Mouse (Mus musculus) MEL (cell line): ENCODE data around the gene Rbm18. TPM values are rescaled to one million over a fixed set of nuclear protein-coding genes. Genes with fewer than 3 reads are reported as not detected.
A peak's percentile ranks its signal among the peaks of the same experiment; 100 is the strongest.

Experiments used
- DNase-seq: peaks from one replicate; pipeline ENCODE4 v3.0.0; 2011; ENCODE audit warnings: low read depth, low spot score
- H3K27ac ChIP-seq: 2 replicates; pipeline ENCODE4 v1.5.1; 2012; ENCODE audit warnings: low read depth, mild to moderate bottlenecking, control low read depth, low read length, moderate library complexity; ENCODE audit not compliant: control insufficient read depth
- H3K27me3 ChIP-seq, 2 experiments: fragments of 150-350 bp in 1 of 2; sonication (generic) in 1 of 2; 2 replicates each; pipeline ENCODE4 v1.6.1; 2012; ENCODE audit warnings: low read length in 2 of 2, mild to moderate bottlenecking in 2 of 2, improper control_type of control experiment in 1 of 2, moderate library complexity in 1 of 2; ENCODE audit not compliant: insufficient read depth in 2 of 2, control insufficient read depth in 1 of 2
- H3K36me3 ChIP-seq, 2 experiments: 2 replicates each; pipeline ENCODE4 v1.6.1; 2012 to 2014; ENCODE audit warnings: low read length in 2 of 2, improper control_type of control experiment in 1 of 2, inconsistent platforms in 1 of 2, mild to moderate bottlenecking in 1 of 2; ENCODE audit not compliant: insufficient read depth in 2 of 2, control insufficient read depth in 1 of 2
- H3K4me1 ChIP-seq, 2 experiments: fragments of 150-350 bp in 1 of 2; sonication (generic) in 1 of 2; 2 replicates each; pipeline ENCODE4 v1.6.1; 2012; ENCODE audit warnings: low read length in 2 of 2, improper control_type of control experiment in 1 of 2, mild to moderate bottlenecking in 1 of 2; ENCODE audit not compliant: insufficient read depth in 2 of 2, control insufficient read depth in 1 of 2
- H3K4me3 ChIP-seq, 2 experiments: fragments of 150-350 bp in 1 of 2; sonication (generic) in 1 of 2; 2 replicates each; pipeline ENCODE4 v1.5.1; 2012; ENCODE audit warnings: low read depth in 2 of 2, low read length in 2 of 2, mild to moderate bottlenecking in 2 of 2, moderate library complexity in 2 of 2, control low read depth in 1 of 2, improper control_type of control experiment in 1 of 2; ENCODE audit not compliant: control insufficient read depth in 1 of 2, insufficient read depth in 1 of 2
- H3K79me2 ChIP-seq: 2 replicates; pipeline ENCODE4 v1.6.1; 2012; ENCODE audit warnings: mild to moderate bottlenecking, low read length, moderate library complexity; ENCODE audit not compliant: control insufficient read depth, poor library complexity, insufficient read depth
- H3K9ac ChIP-seq: 2 replicates; pipeline ENCODE4 v1.6.1; 2012; ENCODE audit warnings: low read depth, mild to moderate bottlenecking, control low read depth, low read length, moderate library complexity; ENCODE audit not compliant: control insufficient read depth, poor library complexity, severe bottlenecking
- H3K9me3 ChIP-seq: fragments of 150-350 bp; sonication (generic); replicated peaks from 2 replicates; pipeline ENCODE4 v1.6.1; 2012; ENCODE audit warnings: mild to moderate bottlenecking, low read length, improper control_type of control experiment, moderate library complexity; ENCODE audit not compliant: insufficient read depth
- BHLHE40 ChIP-seq: IDR thresholded peaks from 2 replicates; pipeline ENCODE4 v1.6.1; 2012; ENCODE audit warnings: low read depth, mild to moderate bottlenecking, inconsistent platforms, low read length, improper control_type of control experiment, borderline replicate concordance
- CHD2 ChIP-seq: IDR thresholded peaks from 2 replicates; pipeline ENCODE4 v1.6.1; 2011; ENCODE audit warnings: low read length, improper control_type of control experiment
- EP300 ChIP-seq, 2 experiments: IDR thresholded peaks; 2 replicates each; pipeline ENCODE4 v1.6.1; 2011; ENCODE audit warnings: improper control_type of control experiment in 2 of 2, low read length in 2 of 2, low read depth in 1 of 2, mild to moderate bottlenecking in 1 of 2
- ETS1 ChIP-seq: IDR thresholded peaks from 2 replicates; pipeline ENCODE4 v1.6.1; 2012; ENCODE audit warnings: low read depth, mild to moderate bottlenecking, inconsistent platforms, low read length, improper control_type of control experiment, moderate library complexity
- JUND ChIP-seq: IDR thresholded peaks from 2 replicates; pipeline ENCODE4 v1.6.1; 2011; ENCODE audit warnings: low read depth, mild to moderate bottlenecking, improper control_type of control experiment, low read length
- MEF2A ChIP-seq: IDR thresholded peaks from 2 replicates; pipeline ENCODE4 v1.6.1; 2014; ENCODE audit warnings: low read depth, mild to moderate bottlenecking, inconsistent platforms, low read length, improper control_type of control experiment; ENCODE audit not compliant: poor library complexity, insufficient replicate concordance, severe bottlenecking; ENCODE audit errors: extremely low read depth
- NELFE ChIP-seq: IDR thresholded peaks from 2 replicates; pipeline ENCODE4 v1.6.1; 2011; ENCODE audit warnings: low read depth, low read length, improper control_type of control experiment
- NRF1 ChIP-seq: IDR thresholded peaks from 2 replicates; pipeline ENCODE4 v1.6.1; 2014; ENCODE audit warnings: low read depth, mild to moderate bottlenecking, inconsistent platforms, low read length, improper control_type of control experiment, moderate library complexity; ENCODE audit not compliant: poor library complexity, insufficient read depth, severe bottlenecking
- RAD21 ChIP-seq: IDR thresholded peaks from 2 replicates; pipeline ENCODE4 v1.6.1; 2011; ENCODE audit warnings: mild to moderate bottlenecking, low read depth, low read length, improper control_type of control experiment
- RCOR1 ChIP-seq: IDR thresholded peaks from 2 replicates; pipeline ENCODE4 v1.6.1; 2012; ENCODE audit warnings: low read depth, mild to moderate bottlenecking, inconsistent platforms, low read length, improper control_type of control experiment
- SMC3 ChIP-seq: IDR thresholded peaks from 2 replicates; pipeline ENCODE4 v1.6.1; 2011; ENCODE audit warnings: low read depth, low read length, improper control_type of control experiment
- TAL1 ChIP-seq: IDR thresholded peaks from 2 replicates; pipeline ENCODE4 v1.6.1; 2012; ENCODE audit warnings: mild to moderate bottlenecking, inconsistent platforms, low read length, moderate library complexity, mixed read lengths
- UBTF ChIP-seq: IDR thresholded peaks from 2 replicates; pipeline ENCODE4 v1.6.1; 2012; ENCODE audit warnings: low read depth, mild to moderate bottlenecking, inconsistent platforms, low read length, improper control_type of control experiment, moderate library complexity, borderline replicate concordance; ENCODE audit not compliant: insufficient read depth
- ZC3H11A ChIP-seq: IDR thresholded peaks from 2 replicates; pipeline ENCODE4 v1.6.1; 2012; ENCODE audit warnings: low read depth, mild to moderate bottlenecking, inconsistent platforms, low read length, improper control_type of control experiment
- polyA plus RNA-seq, 2 experiments: library from polyadenylated mRNA; stranded (reverse) in 1 of 2; unstranded in 1 of 2; fragments of >175 nt in 1 of 2; fragments of >200 nt in 1 of 2; gene quantifications; 2 replicates each; pipeline versions ENCODE4 v1.2.1 to v1.2.4; 2012; ENCODE audit warnings: low replicate concordance in 2 of 2, low read depth in 1 of 2; ENCODE audit not compliant: insufficient read length in 2 of 2, insufficient read depth in 1 of 2, missing spikeins in 1 of 2
- total RNA-seq: library from RNA; depleted of rRNA; stranded (reverse); fragments of 300-350 nt; gene quantifications from 2 replicates; pipeline ENCODE4 v1.2.3, GENCODE M21; 2012

The Rbm18 gene
- total and polyA plus RNA-seq, 3 experiments, result 16.7 to 20.1 TPM; not detected in 1

- TF ChIP-seq ZC3H11A (no peak), BHLHE40 (no peak), CHD2 (no peak), NELFE (no peak), JUND (no peak), MEF2A (no peak), SMC3 (no peak), UBTF (no peak)
- DNase-seq, result no peak
- Histone ChIP-seq H3K4me3 (no peak overlapping the region), H3K4me1 (peaks cover 10 to 16% of the 10 kb centered on the region in 2 experiments), H3K36me3 (peaks cover 0 to 10% of the 10 kb centered on the region in 2 experiments; a peak in 2 of 4 replicates), H3K27me3 (peaks cover 0 to 4% of the 10 kb centered on the region in 2 experiments; a peak in 3 of 4 replicates), H3K79me2 (no peaks in the 10 kb centered on the region), H3K9ac (no peak overlapping the region), H3K27ac (no peak overlapping the region), H3K9me3 (no peaks in the 10 kb centered on the region)
Measured at GRCm38 (mm10) chr2:36097129-36097815, 39.3 kb downstream of the Rbm18 start.

- Histone ChIP-seq H3K36me3 (peaks cover 0 to 12% of the 10 kb centered on the region in 2 experiments; a peak in 2 of 4 replicates), H3K4me1 (peaks cover 12 to 25% of the 10 kb centered on the region in 2 experiments), H3K9ac (no peak overlapping the region), H3K9me3 (no peaks in the 10 kb centered on the region), H3K4me3 (no peak overlapping the region; a peak in 1 of 4 replicates), H3K27me3 (peaks cover 0 to 4% of the 10 kb centered on the region in 2 experiments; a peak in 3 of 4 replicates), H3K79me2 (no peaks in the 10 kb centered on the region), H3K27ac (no peak overlapping the region)
- TF ChIP-seq TAL1 (peak; percentile 27), RAD21 (no peak), NRF1 (no peak), EP300 (IDR thresholded peaks at IDR 0.05; ENCODE audit: low read depth in 1 of 2, low read length in 2 of 2) (peak in 1 of 2 experiments; percentile 31; a peak in 1 of 4 replicates), RCOR1 (no peak), ETS1 (peak; percentile 24; the same call in 1 of the 2 replicates)
- no peak for DNase-seq
Measured at GRCm38 (mm10) chr2:36093914-36094475, 42.6 kb downstream of the Rbm18 start.
